Mouse (Mus musculus): ENCODE measurements around the gene Pik3r6. TPM values are rescaled to one million over a fixed set of nuclear protein-coding genes. Genes with fewer than 3 reads are reported as not detected.

The Pik3r6 gene
- polyA plus RNA-seq, 1 experiment: 5.4 TPM

DNA sequence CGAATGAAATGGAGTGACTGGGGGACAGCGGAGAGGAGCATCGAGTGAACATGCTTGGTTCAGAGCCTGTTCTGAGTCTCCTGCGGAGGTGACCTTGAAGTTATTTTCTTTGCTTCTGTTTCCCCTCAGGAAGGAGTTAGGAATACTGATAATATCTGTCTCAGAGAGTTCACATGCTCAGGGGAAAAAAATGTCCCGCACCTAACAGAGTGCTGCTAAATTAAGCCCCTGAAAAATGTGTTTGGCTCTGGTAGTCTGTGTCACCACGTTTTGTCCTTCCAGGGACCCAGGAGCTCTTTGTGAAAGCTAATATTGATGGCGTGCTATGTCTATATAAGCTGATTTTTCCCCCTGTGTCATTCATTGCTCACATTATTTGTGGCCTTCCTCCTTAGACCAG, 42.4 kb downstream of the Pik3r6 start:
- H3K4me1 ChIP-seq (ENCODE audit: control insufficient read depth, insufficient read depth, low read length): peaks cover 3% of the 10 kb centered on the region; the same call in 1 of the 2 replicates
- no peak overlapping the region for H3K27ac ChIP-seq (ENCODE audit: control insufficient read depth, insufficient read depth, low read depth, low read length)
- H3K4me3 ChIP-seq (ENCODE audit: control insufficient read depth, low read depth, low read length): no peak overlapping the region
- TF ChIP-seq CTCF (IDR thresholded peaks at IDR 0.05; ENCODE audit: control insufficient read depth, insufficient read depth, insufficient replicate concordance, low read depth, low read length): no peak
- no peak for TF ChIP-seq POLR2A (IDR thresholded peaks at IDR 0.05; ENCODE audit: control insufficient read depth, low read depth, low read length)
- H3K36me3 ChIP-seq (ENCODE audit: control insufficient read depth, insufficient read depth, low read length): no peaks in the 10 kb centered on the region
- no peaks in the 10 kb centered on the region for H3K27me3 ChIP-seq (ENCODE audit: control insufficient read depth, insufficient read depth, low read length)

DNA sequence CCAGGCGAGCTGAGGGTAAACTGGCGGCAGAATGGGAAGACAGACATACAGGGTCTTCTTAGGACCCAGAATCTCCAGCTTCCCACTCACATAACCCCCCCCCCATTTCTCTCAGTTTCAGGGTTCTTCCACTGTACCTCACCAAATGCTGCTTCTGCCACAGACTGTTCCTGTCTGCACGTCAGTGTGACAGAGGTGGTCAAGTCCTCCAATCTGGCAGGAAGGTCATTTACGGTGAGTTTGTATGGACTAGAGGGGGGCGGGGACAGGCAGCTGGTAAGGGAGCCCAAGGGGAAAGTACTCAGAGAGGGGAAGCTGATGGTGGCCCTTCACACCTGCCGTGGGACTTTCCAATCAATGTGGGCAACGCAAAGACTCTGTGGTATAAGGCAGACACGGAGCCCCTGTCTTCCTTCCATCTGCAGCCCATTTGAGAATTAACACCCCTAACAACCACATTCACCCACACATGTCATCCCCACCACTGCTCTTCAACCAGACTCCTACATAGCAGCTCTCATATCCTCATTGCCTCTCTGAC, 42.9 kb downstream of the Pik3r6 start:
- Histone ChIP-seq H3K27me3 (ENCODE audit: control insufficient read depth, insufficient read depth, low read length) (no peaks in the 10 kb centered on the region), H3K36me3 (ENCODE audit: control insufficient read depth, insufficient read depth, low read length) (no peaks in the 10 kb centered on the region), H3K27ac (ENCODE audit: control insufficient read depth, insufficient read depth, low read depth, low read length) (no peak overlapping the region), H3K4me1 (ENCODE audit: control insufficient read depth, insufficient read depth, low read length) (peaks cover 3% of the 10 kb centered on the region; the same call in 1 of the 2 replicates), H3K4me3 (ENCODE audit: control insufficient read depth, low read depth, low read length) (no peak overlapping the region)
- TF ChIP-seq CTCF (IDR thresholded peaks at IDR 0.05; ENCODE audit: control insufficient read depth, insufficient read depth, insufficient replicate concordance, low read depth, low read length) (no peak), POLR2A (IDR thresholded peaks at IDR 0.05; ENCODE audit: control insufficient read depth, low read depth, low read length) (no peak)

DNA sequence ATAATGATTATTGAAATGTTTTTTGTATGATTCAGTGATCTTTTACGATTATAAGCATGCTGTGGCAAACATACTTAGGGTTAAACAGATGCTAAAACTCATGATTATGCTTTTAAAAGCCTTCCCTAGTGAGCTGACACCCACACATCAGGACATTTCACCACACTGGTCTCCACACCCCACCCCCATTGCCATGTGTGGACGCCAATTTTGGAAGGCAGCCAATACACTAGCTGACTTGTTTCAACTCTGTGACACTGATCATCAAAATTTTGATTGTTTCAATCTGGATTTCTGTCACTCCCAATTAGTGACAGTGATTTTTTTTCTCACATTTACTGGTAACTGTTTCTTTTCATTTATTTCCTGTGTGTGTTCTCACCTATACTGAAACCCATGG, 44.7 kb downstream of the Pik3r6 start:
- TF ChIP-seq CTCF (IDR thresholded peaks at IDR 0.05; ENCODE audit: control insufficient read depth, insufficient read depth, insufficient replicate concordance, low read depth, low read length) (no peak), POLR2A (IDR thresholded peaks at IDR 0.05; ENCODE audit: control insufficient read depth, low read depth, low read length) (no peak)
- H3K36me3 ChIP-seq (ENCODE audit: control insufficient read depth, insufficient read depth, low read length): no peaks in the 10 kb centered on the region
- H3K4me3 ChIP-seq (ENCODE audit: control insufficient read depth, low read depth, low read length): no peak overlapping the region
- H3K27ac ChIP-seq (ENCODE audit: control insufficient read depth, insufficient read depth, low read depth, low read length): no peak overlapping the region
- H3K4me1 ChIP-seq (ENCODE audit: control insufficient read depth, insufficient read depth, low read length): peaks cover 3% of the 10 kb centered on the region; the same call in 1 of the 2 replicates
- no peaks in the 10 kb centered on the region for H3K27me3 ChIP-seq (ENCODE audit: control insufficient read depth, insufficient read depth, low read length)

GRCm38 (mm10) chr11:68549597-68549996, 46.8 kb downstream of the Pik3r6 start:
- no peak overlapping the region for H3K4me3 ChIP-seq (ENCODE audit: control insufficient read depth, low read depth, low read length)
- peak; percentile 33; the same call in 1 of the 2 replicates for TF ChIP-seq CTCF (IDR thresholded peaks at IDR 0.05; ENCODE audit: control insufficient read depth, insufficient read depth, insufficient replicate concordance, low read depth, low read length)
- TF ChIP-seq POLR2A (IDR thresholded peaks at IDR 0.05; ENCODE audit: control insufficient read depth, low read depth, low read length): no peak
- H3K27me3 ChIP-seq (ENCODE audit: control insufficient read depth, insufficient read depth, low read length): no peaks in the 10 kb centered on the region

GRCm38 (mm10) chr11:68550358-68550757, 47.5 kb downstream of the Pik3r6 start:
- Histone ChIP-seq H3K4me3 (ENCODE audit: control insufficient read depth, low read depth, low read length) (no peak overlapping the region), H3K4me1 (ENCODE audit: control insufficient read depth, insufficient read depth, low read length) (no peaks in the 10 kb centered on the region), H3K27ac (ENCODE audit: control insufficient read depth, insufficient read depth, low read depth, low read length) (no peak overlapping the region), H3K36me3 (ENCODE audit: control insufficient read depth, insufficient read depth, low read length) (no peaks in the 10 kb centered on the region), H3K27me3 (ENCODE audit: control insufficient read depth, insufficient read depth, low read length) (no peaks in the 10 kb centered on the region)
- TF ChIP-seq CTCF (IDR thresholded peaks at IDR 0.05; ENCODE audit: control insufficient read depth, insufficient read depth, insufficient replicate concordance, low read depth, low read length): no peak

More at GRCm38 (mm10) chr11:68549597-68549996, 46.8 kb downstream of the Pik3r6 start:
- H3K4me1 ChIP-seq (ENCODE audit: control insufficient read depth, insufficient read depth, low read length): peaks cover 2% of the 10 kb centered on the region; the same call in 1 of the 2 replicates
- no peak overlapping the region for H3K27ac ChIP-seq (ENCODE audit: control insufficient read depth, insufficient read depth, low read depth, low read length)
- no peaks in the 10 kb centered on the region for H3K36me3 ChIP-seq (ENCODE audit: control insufficient read depth, insufficient read depth, low read length)

DNA sequence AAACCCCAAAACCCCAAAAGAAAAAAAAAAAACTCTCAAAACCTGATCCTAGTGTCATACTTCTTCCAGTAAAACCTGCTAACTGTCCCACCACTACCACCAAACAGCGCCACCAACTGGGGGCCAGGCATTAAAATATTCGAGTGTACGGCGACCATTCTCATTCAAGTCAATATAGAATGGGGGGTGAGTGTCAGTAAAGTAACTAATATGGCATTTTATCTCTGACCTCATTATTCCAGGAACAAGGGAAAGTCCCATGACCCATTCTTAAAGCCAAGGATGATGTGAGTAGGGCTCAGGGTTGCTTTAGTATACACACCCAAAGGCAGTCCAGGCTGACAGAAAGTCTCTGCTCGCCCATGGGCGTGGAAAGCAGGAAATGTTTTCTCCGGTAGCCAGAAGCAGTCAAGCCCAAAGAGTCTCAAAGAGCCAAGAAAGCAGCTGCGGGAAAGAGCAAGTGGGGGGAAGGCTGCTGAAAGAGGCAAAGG, 51.2 kb downstream of the Pik3r6 start:
- Histone ChIP-seq H3K27ac (ENCODE audit: control insufficient read depth, insufficient read depth, low read depth, low read length) (no peak overlapping the region), H3K4me3 (ENCODE audit: control insufficient read depth, low read depth, low read length) (no peak overlapping the region), H3K4me1 (ENCODE audit: control insufficient read depth, insufficient read depth, low read length) (peaks cover 6% of the 10 kb centered on the region; the same call in 1 of the 2 replicates), H3K36me3 (ENCODE audit: control insufficient read depth, insufficient read depth, low read length) (no peaks in the 10 kb centered on the region; the same call in 1 of the 2 replicates), H3K27me3 (ENCODE audit: control insufficient read depth, insufficient read depth, low read length) (no peaks in the 10 kb centered on the region)
- TF ChIP-seq POLR2A (IDR thresholded peaks at IDR 0.05; ENCODE audit: control insufficient read depth, low read depth, low read length) (no peak), CTCF (IDR thresholded peaks at IDR 0.05; ENCODE audit: control insufficient read depth, insufficient read depth, insufficient replicate concordance, low read depth, low read length) (no peak)

GRCm38 (mm10) chr11:68555918-68556584, 53.2 kb downstream of the Pik3r6 start, which contains the start of gene Mfsd6l:
TSS of gene Mfsd6l (plus strand) at chr11:68556186.
- H3K4me3 ChIP-seq (ENCODE audit: control insufficient read depth, low read depth, low read length): peak within 1 kb of the TSS; percentile 90
- H3K36me3 ChIP-seq (ENCODE audit: control insufficient read depth, insufficient read depth, low read length): no peaks in the 10 kb centered on the region; the same call in 1 of the 2 replicates
- no peaks in the 10 kb centered on the region for H3K27me3 ChIP-seq (ENCODE audit: control insufficient read depth, insufficient read depth, low read length)
- peaks cover 6% of the 10 kb centered on the region; the same call in 1 of the 2 replicates for H3K4me1 ChIP-seq (ENCODE audit: control insufficient read depth, insufficient read depth, low read length)
- peak; percentile 77 for TF ChIP-seq POLR2A (IDR thresholded peaks at IDR 0.05; ENCODE audit: control insufficient read depth, low read depth, low read length)
- TF ChIP-seq CTCF (IDR thresholded peaks at IDR 0.05; ENCODE audit: control insufficient read depth, insufficient read depth, insufficient replicate concordance, low read depth, low read length): peak; percentile 55; the same call in 1 of the 2 replicates
- peak within 1 kb of the TSS; percentile 85 for H3K27ac ChIP-seq (ENCODE audit: control insufficient read depth, insufficient read depth, low read depth, low read length)

All from testis, adult 2 months (tissue).